In genomic region chr10:117063254-117064021, GRCm38 (mm10) we compare ENCODE assay signal across 8 mouse cellular contexts. TPM values are rescaled to one million over a fixed set of nuclear protein-coding genes. Genes with fewer than 3 reads are reported as not detected.
A peak's percentile ranks its signal among the peaks of the same experiment; 100 is the strongest.
DNase-seq lines count a peak whose midpoint lies in the region; ATAC-seq and TF ChIP-seq lines count a peak whose summit lies in the region.

Cct2 (minus strand) TSS chr10:117063814.

- peak; percentile 98 for ATAC-seq in heart, embryonic 12.5 days (ENCODE audit: insufficient number of reproducible peaks, low FRiP score)
- peak; percentile 95 for ATAC-seq in kidney, postnatal 0 days (replicated peaks; ENCODE audit: low FRiP score, low read depth)
- peak; percentile 91 for ATAC-seq in liver, embryonic 11.5 days (replicated peaks; ENCODE audit: low FRiP score)
- peak; percentile 94 for ATAC-seq in stomach, embryonic 14.5 days (ENCODE audit: insufficient number of reproducible peaks, insufficient read depth, low FRiP score, low read depth)

- no peak for TF ChIP-seq CTCF in C2C12 (IDR thresholded peaks at IDR 0.05; ENCODE audit: control insufficient read depth, insufficient read depth, insufficient read length)
- TF ChIP-seq CTCF in brain, embryonic 14.5 days (IDR thresholded peaks at IDR 0.05; ENCODE audit: borderline replicate concordance, extremely low read depth, insufficient read depth, insufficient read length): no peak
- TF ChIP-seq CTCF in kidney, postnatal 0 days (IDR thresholded peaks at IDR 0.05; ENCODE audit: low read depth): no peak

- H3K36me3 ChIP-seq in C2C12 (ENCODE audit: control insufficient read depth, insufficient read depth): peaks cover 40% of the 10 kb centered on the region
- peaks cover 37% of the 10 kb centered on the region for H3K36me3 ChIP-seq in erythroblast, embryonic 14.5 days (ENCODE audit: control insufficient read depth)
- H3K36me3 ChIP-seq in heart, embryonic 12.5 days: peaks cover 36% of the 10 kb centered on the region
- H3K36me3 ChIP-seq in kidney, postnatal 0 days (ENCODE audit: insufficient read depth, low read length): peaks cover 26% of the 10 kb centered on the region
- peaks cover 32% of the 10 kb centered on the region for H3K36me3 ChIP-seq in liver, embryonic 11.5 days (ENCODE audit: control insufficient read depth, insufficient read depth, low read length)
- peaks cover 34% of the 10 kb centered on the region for H3K36me3 ChIP-seq in stomach, embryonic 14.5 days (ENCODE audit: control insufficient read depth, insufficient read depth, low read length)

- no peaks in the 10 kb centered on the region for H3K27me3 ChIP-seq in C2C12 (ENCODE audit: control insufficient read depth, insufficient read depth, insufficient read length)
- no peaks in the 10 kb centered on the region for H3K27me3 ChIP-seq in erythroblast, embryonic 14.5 days (ENCODE audit: control insufficient read depth)
- H3K27me3 ChIP-seq in heart, embryonic 12.5 days (replicated peaks): no peaks in the 10 kb centered on the region
- H3K27me3 ChIP-seq in kidney, postnatal 0 days (ENCODE audit: insufficient read depth, low read length): no peaks in the 10 kb centered on the region
- H3K27me3 ChIP-seq in liver, embryonic 11.5 days (replicated peaks; ENCODE audit: control insufficient read depth, insufficient read depth, low read length): no peaks in the 10 kb centered on the region
- H3K27me3 ChIP-seq in stomach, embryonic 14.5 days (ENCODE audit: control insufficient read depth, insufficient read depth, low read length): no peaks in the 10 kb centered on the region

- under 1% methylated on average over 68 of the region's 68 CpGs for WGBS in heart, embryonic 12.5 days
- WGBS in kidney, postnatal 0 days: under 1% methylated on average over 67 of the region's 68 CpGs
- under 1% methylated on average over 66 of the region's 68 CpGs for WGBS in liver, embryonic 11.5 days
- under 1% methylated on average over 67 of the region's 68 CpGs for WGBS in stomach, embryonic 14.5 days

- H3K79me2 ChIP-seq in C2C12 (ENCODE audit: control insufficient read depth, insufficient read depth): peaks cover 52% of the 10 kb centered on the region

- peak within 1 kb of the TSS; percentile 97 for H3K4me3 ChIP-seq in C2C12 (ENCODE audit: insufficient read depth, poor library complexity, severe bottlenecking)
- peak within 1 kb of the TSS; percentile 99 for H3K4me3 ChIP-seq in erythroblast, embryonic 14.5 days (replicated peaks)
- peak within 1 kb of the TSS; percentile 97 for H3K4me3 ChIP-seq in heart, embryonic 12.5 days
- peak within 1 kb of the TSS; percentile 88 for H3K4me3 ChIP-seq in kidney, postnatal 0 days (replicated peaks; ENCODE audit: low read depth, low read length)
- peak within 1 kb of the TSS; percentile 93 for H3K4me3 ChIP-seq in liver, embryonic 11.5 days (ENCODE audit: low read depth, low read length)
- peak within 1 kb of the TSS; percentile 95 for H3K4me3 ChIP-seq in stomach, embryonic 14.5 days (ENCODE audit: low read depth, low read length)

- no peaks in the 10 kb centered on the region for H3K9me3 ChIP-seq in erythroblast, embryonic 14.5 days (ENCODE audit: control insufficient read depth, low read length)
- no peaks in the 10 kb centered on the region for H3K9me3 ChIP-seq in heart, embryonic 12.5 days (replicated peaks)
- no peaks in the 10 kb centered on the region for H3K9me3 ChIP-seq in kidney, postnatal 0 days (replicated peaks; ENCODE audit: low read length)
- no peaks in the 10 kb centered on the region for H3K9me3 ChIP-seq in liver, embryonic 11.5 days (ENCODE audit: control insufficient read depth, low read length)
- H3K9me3 ChIP-seq in stomach, embryonic 14.5 days (ENCODE audit: control insufficient read depth, low read depth, low read length): no peaks in the 10 kb centered on the region

- peak; percentile 31; the same call in 1 of the 2 replicates for TF ChIP-seq POLR2A in brain, embryonic 14.5 days (IDR thresholded peaks at IDR 0.05; ENCODE audit: borderline replicate concordance, extremely low read depth, insufficient read depth, insufficient read length, poor library complexity, severe bottlenecking)

- peak within 1 kb of the TSS; percentile 99 for H3ac ChIP-seq in C2C12 (ENCODE audit: control insufficient read depth, insufficient read length, low read depth)

- peak within 1 kb of the TSS; percentile 93 for H3K9ac ChIP-seq in heart, embryonic 12.5 days
- peak within 1 kb of the TSS; percentile 84 for H3K9ac ChIP-seq in kidney, postnatal 0 days (ENCODE audit: low read depth, low read length)
- peak within 1 kb of the TSS; percentile 98 for H3K9ac ChIP-seq in liver, embryonic 11.5 days (ENCODE audit: low read depth, low read length)
- H3K9ac ChIP-seq in stomach, embryonic 14.5 days (replicated peaks; ENCODE audit: low read depth, low read length): peak within 1 kb of the TSS; percentile 69

- H3K4me2 ChIP-seq in heart, embryonic 12.5 days: peak within 1 kb of the TSS; percentile 87
- peak within 1 kb of the TSS; percentile 77 for H3K4me2 ChIP-seq in kidney, postnatal 0 days (ENCODE audit: low read length)
- peak within 1 kb of the TSS; percentile 93 for H3K4me2 ChIP-seq in liver, embryonic 11.5 days
- H3K4me2 ChIP-seq in stomach, embryonic 14.5 days (replicated peaks; ENCODE audit: low read depth, low read length): peak within 1 kb of the TSS; percentile 92

- peak; percentile 99 for DNase-seq in brain, embryonic 14.5 days (ENCODE audit: low read depth)
- DNase-seq in kidney, postnatal 0 days (ENCODE audit: low spot score): peak; percentile 97
- peak; percentile 95 for DNase-seq in liver, embryonic 11.5 days (ENCODE audit: low spot score)
- DNase-seq in naive thymus-derived CD4-positive, alpha-beta T cell, adult 2 months (ENCODE audit: low read depth): peak; percentile 99

- H3K27ac ChIP-seq in heart, embryonic 12.5 days (ENCODE audit: poor library complexity, severe bottlenecking): peak within 1 kb of the TSS; percentile 86
- H3K27ac ChIP-seq in kidney, postnatal 0 days: peak within 1 kb of the TSS; percentile 86
- H3K27ac ChIP-seq in liver, embryonic 11.5 days (ENCODE audit: low read depth, low read length): peak within 1 kb of the TSS; percentile 92
- H3K27ac ChIP-seq in stomach, embryonic 14.5 days (ENCODE audit: low read length): peak within 1 kb of the TSS; percentile 93

- peaks cover 47% of the 10 kb centered on the region for H3K79me3 ChIP-seq in C2C12 (ENCODE audit: low read depth)

- peaks cover 40% of the 10 kb centered on the region for H3K4me1 ChIP-seq in erythroblast, embryonic 14.5 days (ENCODE audit: control insufficient read depth)
- peaks cover 13% of the 10 kb centered on the region for H3K4me1 ChIP-seq in heart, embryonic 12.5 days (replicated peaks)
- H3K4me1 ChIP-seq in kidney, postnatal 0 days (replicated peaks; ENCODE audit: insufficient read depth, low read length): peaks cover 4% of the 10 kb centered on the region; the same call in 1 of the 2 replicates
- H3K4me1 ChIP-seq in liver, embryonic 11.5 days (replicated peaks; ENCODE audit: control insufficient read depth, insufficient read depth, low read length): peaks cover 10% of the 10 kb centered on the region; the same call in 1 of the 2 replicates
- no peaks in the 10 kb centered on the region for H3K4me1 ChIP-seq in stomach, embryonic 14.5 days (ENCODE audit: control insufficient read depth, insufficient read depth, low read length)

TF ChIP-seq in C2C12, 6 proteins besides CTCF, POLR2A, EP300 and RAD21:
- peak; percentile 85 for TF ChIP-seq MAX (IDR thresholded peaks at IDR 0.05)
- TF ChIP-seq USF1 (IDR thresholded peaks at IDR 0.05; ENCODE audit: low read depth): no peak
- no peak for TF ChIP-seq MYOG (IDR thresholded peaks at IDR 0.05; ENCODE audit: control insufficient read depth, extremely low read depth, insufficient read length)

RNA-seq across cellular contexts. Expression of gene Cct2, which starts in this region (rescaled TPM):
- polyA plus RNA-seq in C2C12 (2012; fragmentation: generic; extraction: Trizol): 440 TPM
- polyA plus RNA-seq in brain, embryonic 14.5 days (2012; rRNA removed): 262 and 287 TPM in 2 replicates
- 2.0 and 3.3 TPM in 2 replicates for polyA plus RNA-seq in erythroblast, embryonic 14.5 days (2012)
- polyA plus RNA-seq in heart, embryonic 12.5 days (2016; fragmentation: Nextera tagmentation; extraction: Ambion mirVana): 171 and 182 TPM in 2 replicates
- 183 and 198 TPM in 2 replicates for polyA plus RNA-seq in kidney, postnatal 0 days (2015; fragmentation: Nextera tagmentation; extraction: Ambion mirVana)
- 414 and 416 TPM in 2 replicates for polyA plus RNA-seq in liver, embryonic 11.5 days (2014; fragmentation: Nextera tagmentation; extraction: Ambion mirVana)
- polyA plus RNA-seq in stomach, embryonic 14.5 days (2014; fragmentation: Nextera tagmentation; extraction: Ambion mirVana): 227 and 238 TPM in 2 replicates

Comparison
In these comparisons a context has a peak if more than half of its experiments do, and no peak if none do; other contexts are left out.
1. Peak in every context shown above with its lines: DNase-seq, ATAC-seq, H3K4me3 ChIP-seq and H3K27ac ChIP-seq.
2. RNA of gene Cct2 (polyA plus RNA-seq): 440 TPM in C2C12 (single experiment), 414 to 416 TPM in liver, embryonic 11.5 days, 262 to 287 TPM in brain, embryonic 14.5 days, 227 to 238 TPM in stomach, embryonic 14.5 days, 183 to 198 TPM in kidney, postnatal 0 days and 171 to 182 TPM in heart, embryonic 12.5 days; 2.0 to 3.3 TPM in erythroblast, embryonic 14.5 days; every median in the first group is over 10 times any median in the second.